Comparison of ENCODE assay signal across 8 mouse cellular contexts in genomic region chr8:88755175-88755791, GRCm38 (mm10). TPM values are rescaled to one million over a fixed set of nuclear protein-coding genes. Genes with fewer than 3 reads are reported as not detected.
DNase-seq lines count a peak whose midpoint lies in the region; ATAC-seq lines count a peak whose summit lies in the region.

No protein-coding gene starts in this region.

- ATAC-seq in inflammation-experienced regulatory T-cells, adult 6 months = peak; percentile 75
- ATAC-seq in megakaryocyte progenitor cell, adult 5-6 weeks (replicated peaks; ENCODE audit: poor library complexity) = peak; percentile 94

- peak; percentile 84 to 95 for DNase-seq in adrenal gland, adult (ENCODE audit: inconsistent age in 2 of 2, low spot score in 1 of 2)
- DNase-seq in embryo, embryonic 10.5 days (ENCODE audit: low spot score) = peak; percentile 92
- peak; percentile 55 for DNase-seq in gastrocnemius, postnatal 25 days
- peak; percentile 77 to 95 for DNase-seq in left cerebral cortex, adult 9 months (ENCODE audit: low spot score in 2 of 2)
- peak; percentile 92 to 93 for DNase-seq in right cerebral cortex, postnatal 10 days (ENCODE audit: low spot score in 2 of 2)
- DNase-seq in urinary bladder, postnatal 14 days (ENCODE audit: low spot score) = peak; percentile 86

RNA-seq across cellular contexts. Expression of gene Cyld, which starts 58.5 kb away (rescaled TPM):
- 10 to 100 TPM; 13.4 to 13.7 TPM for total RNA-seq in gastrocnemius, postnatal 25 days (2021)
- 10 to 100 TPM; 88.9 to 92.6 (median 90.9) TPM for polyA plus RNA-seq in inflammation-experienced regulatory T-cells, adult 6 months (2017; shearing (Covaris generic))
- 26.3 and 29.2 TPM in 2 replicates for total RNA-seq in megakaryocyte progenitor cell, adult 5-6 weeks (2015)
- 29.9 and 41.3 TPM in 2 replicates for total RNA-seq in megakaryocyte progenitor cell, adult 5-6 weeks (2017)

Comparison
In these comparisons a context has a peak if more than half of its experiments do, and no peak if none do; other contexts are left out.
1. Peak in every context shown above with its lines: DNase-seq and ATAC-seq.